Mouse (Mus musculus): ENCODE results near the gene Cep63. TPM values are rescaled to one million over a fixed set of nuclear protein-coding genes. Genes with fewer than 3 reads are reported as not detected.

The Cep63 gene
- total and polyA plus RNA-seq, 3 experiments, result 9.8 to 34.6 (median 15.0) TPM

- no peak for TF ChIP-seq CTCF (IDR thresholded peaks at IDR 0.05; ENCODE audit: low read depth, low read length)
- TF ChIP-seq TAL1 (conservative IDR thresholded peaks at IDR 0.05; ENCODE audit: low read depth, low read length), result no peak
- H3K4me3 ChIP-seq (ENCODE audit: low read depth, low read length), result no peak overlapping the region
- peaks cover 17% of the 10 kb centered on the region for H3K4me1 ChIP-seq (ENCODE audit: insufficient read depth, low read depth, low read length)
- no peaks in the 10 kb centered on the region for H3K9me3 ChIP-seq (replicated peaks)
- H3K36me3 ChIP-seq (replicated peaks), result peaks cover 38% of the 10 kb centered on the region
- DNase-seq (ENCODE audit: low spot score), result no peak
- ATAC-seq (ENCODE audit: extremely low read depth, insufficient number of reproducible peaks, low FRiP score, poor library complexity, severe bottlenecking), result no peak
- H3K27me3 ChIP-seq (ENCODE audit: insufficient read depth, low read length), result no peaks in the 10 kb centered on the region
Measured at GRCm38 (mm10) chr9:102621385-102621784, 4.9 kb downstream of the Cep63 start.

- Histone ChIP-seq H3K27me3 (ENCODE audit: insufficient read depth, low read length) (no peaks in the 10 kb centered on the region), H3K4me3 (ENCODE audit: low read depth, low read length) (no peak overlapping the region), H3K36me3 (replicated peaks) (peaks cover 75% of the 10 kb centered on the region), H3K9me3 (replicated peaks) (no peaks in the 10 kb centered on the region), H3K4me1 (ENCODE audit: insufficient read depth, low read depth, low read length) (no peaks in the 10 kb centered on the region)
- no peak for TF ChIP-seq GATA2 (IDR thresholded peaks at IDR 0.05; ENCODE audit: borderline replicate concordance, low read depth, low read length)
- ATAC-seq (ENCODE audit: extremely low read depth, insufficient number of reproducible peaks, low FRiP score, poor library complexity, severe bottlenecking), result no peak
- DNase-seq (ENCODE audit: low spot score), result no peak
Measured at GRCm38 (mm10) chr9:102616267-102616666, 10.1 kb downstream of the Cep63 start.

GRCm38 (mm10) chr9:102615071-102615470 lies 11.3 kb downstream of the Cep63 start:
- H3K4me3 ChIP-seq (ENCODE audit: low read depth, low read length), result no peak overlapping the region
- no peaks in the 10 kb centered on the region for H3K4me1 ChIP-seq (ENCODE audit: insufficient read depth, low read depth, low read length)
- H3K36me3 ChIP-seq (replicated peaks), result peaks cover 81% of the 10 kb centered on the region
- no peaks in the 10 kb centered on the region for H3K27me3 ChIP-seq (ENCODE audit: insufficient read depth, low read length)
- TF ChIP-seq POLR2AphosphoS5 (IDR thresholded peaks at IDR 0.05; ENCODE audit: insufficient replicate concordance, low read depth, low read length) (no peak), GATA1 (IDR thresholded peaks at IDR 0.05; ENCODE audit: borderline replicate concordance, low read length) (no peak), TAL1 (conservative IDR thresholded peaks at IDR 0.05; ENCODE audit: low read depth, low read length) (no peak), CTCF (IDR thresholded peaks at IDR 0.05; ENCODE audit: low read depth, low read length) (no peak), GATA2 (IDR thresholded peaks at IDR 0.05; ENCODE audit: borderline replicate concordance, low read depth, low read length) (no peak)
- no peak for ATAC-seq (ENCODE audit: extremely low read depth, insufficient number of reproducible peaks, low FRiP score, poor library complexity, severe bottlenecking)
- no peak for DNase-seq (ENCODE audit: low spot score)
- no peaks in the 10 kb centered on the region for H3K9me3 ChIP-seq (replicated peaks)

- Histone ChIP-seq H3K27me3 (ENCODE audit: insufficient read depth, low read length) (no peaks in the 10 kb centered on the region), H3K4me1 (ENCODE audit: insufficient read depth, low read depth, low read length) (no peaks in the 10 kb centered on the region), H3K9me3 (replicated peaks) (no peaks in the 10 kb centered on the region), H3K36me3 (replicated peaks) (peaks cover 61% of the 10 kb centered on the region), H3K4me3 (ENCODE audit: low read depth, low read length) (no peak overlapping the region)
- TF ChIP-seq GATA2 (IDR thresholded peaks at IDR 0.05; ENCODE audit: borderline replicate concordance, low read depth, low read length) (no peak), CTCF (IDR thresholded peaks at IDR 0.05; ENCODE audit: low read depth, low read length) (no peak), GATA1 (IDR thresholded peaks at IDR 0.05; ENCODE audit: borderline replicate concordance, low read length) (no peak)
- DNase-seq (ENCODE audit: low spot score) (no peak), ATAC-seq (ENCODE audit: extremely low read depth, insufficient number of reproducible peaks, low FRiP score, poor library complexity, severe bottlenecking) (no peak)
Measured at GRCm38 (mm10) chr9:102609221-102609620, 17.1 kb downstream of the Cep63 start.

DNA sequence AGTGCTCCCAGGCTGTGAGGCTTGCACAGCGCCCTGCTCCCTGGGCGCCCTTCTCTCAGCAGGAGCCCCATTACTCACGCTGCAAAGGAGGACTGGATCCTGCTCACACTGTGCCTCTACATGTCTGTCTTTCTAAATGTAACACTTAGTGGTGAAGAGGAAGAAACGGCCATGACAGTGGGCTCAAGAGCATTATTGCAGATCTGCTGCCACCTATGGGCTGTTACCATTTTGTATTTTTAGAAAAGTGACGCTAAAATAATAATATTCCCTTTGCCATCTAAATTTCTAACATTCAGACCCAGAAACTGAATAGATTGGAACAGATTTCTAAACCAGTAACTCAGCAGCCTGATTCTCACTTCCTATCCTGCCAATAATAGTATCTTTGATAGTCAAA lies 18.9 kb downstream of the Cep63 start:
- H3K27me3 ChIP-seq (ENCODE audit: insufficient read depth, low read length), result no peaks in the 10 kb centered on the region
- peaks cover 53% of the 10 kb centered on the region for H3K36me3 ChIP-seq (replicated peaks)
- ATAC-seq (ENCODE audit: extremely low read depth, insufficient number of reproducible peaks, low FRiP score, poor library complexity, severe bottlenecking) (no peak), DNase-seq (ENCODE audit: low spot score) (no peak)
- TF ChIP-seq POLR2AphosphoS5 (IDR thresholded peaks at IDR 0.05; ENCODE audit: insufficient replicate concordance, low read depth, low read length), result no peak
- TF ChIP-seq GATA2 (IDR thresholded peaks at IDR 0.05; ENCODE audit: borderline replicate concordance, low read depth, low read length), result no peak
- no peak for TF ChIP-seq CTCF (IDR thresholded peaks at IDR 0.05; ENCODE audit: low read depth, low read length)
- no peak for TF ChIP-seq GATA1 (IDR thresholded peaks at IDR 0.05; ENCODE audit: borderline replicate concordance, low read length)
- no peak for TF ChIP-seq TAL1 (conservative IDR thresholded peaks at IDR 0.05; ENCODE audit: low read depth, low read length)
- no peaks in the 10 kb centered on the region for H3K4me1 ChIP-seq (ENCODE audit: insufficient read depth, low read depth, low read length)
- H3K9me3 ChIP-seq (replicated peaks), result no peaks in the 10 kb centered on the region
- no peak overlapping the region for H3K4me3 ChIP-seq (ENCODE audit: low read depth, low read length)

GRCm38 (mm10) chr9:102605162-102605561 lies 21.2 kb downstream of the Cep63 start:
- Histone ChIP-seq H3K9me3 (replicated peaks) (no peaks in the 10 kb centered on the region), H3K4me3 (ENCODE audit: low read depth, low read length) (no peak overlapping the region), H3K27me3 (ENCODE audit: insufficient read depth, low read length) (no peaks in the 10 kb centered on the region), H3K36me3 (replicated peaks) (peaks cover 55% of the 10 kb centered on the region), H3K4me1 (ENCODE audit: insufficient read depth, low read depth, low read length) (no peaks in the 10 kb centered on the region)
- no peak for TF ChIP-seq TAL1 (conservative IDR thresholded peaks at IDR 0.05; ENCODE audit: low read depth, low read length)
- DNase-seq (ENCODE audit: low spot score) (no peak), ATAC-seq (ENCODE audit: extremely low read depth, insufficient number of reproducible peaks, low FRiP score, poor library complexity, severe bottlenecking) (no peak)

- Histone ChIP-seq H3K36me3 (replicated peaks) (peaks cover 58% of the 10 kb centered on the region), H3K4me1 (ENCODE audit: insufficient read depth, low read depth, low read length) (no peaks in the 10 kb centered on the region), H3K9me3 (replicated peaks) (no peaks in the 10 kb centered on the region), H3K27me3 (ENCODE audit: insufficient read depth, low read length) (no peaks in the 10 kb centered on the region), H3K4me3 (ENCODE audit: low read depth, low read length) (no peak overlapping the region)
- TF ChIP-seq TAL1 (conservative IDR thresholded peaks at IDR 0.05; ENCODE audit: low read depth, low read length) (no peak), CTCF (IDR thresholded peaks at IDR 0.05; ENCODE audit: low read depth, low read length) (no peak), GATA1 (IDR thresholded peaks at IDR 0.05; ENCODE audit: borderline replicate concordance, low read length) (no peak), GATA2 (IDR thresholded peaks at IDR 0.05; ENCODE audit: borderline replicate concordance, low read depth, low read length) (no peak), POLR2AphosphoS5 (IDR thresholded peaks at IDR 0.05; ENCODE audit: insufficient replicate concordance, low read depth, low read length) (no peak)
- ATAC-seq (ENCODE audit: extremely low read depth, insufficient number of reproducible peaks, low FRiP score, poor library complexity, severe bottlenecking) (no peak), DNase-seq (ENCODE audit: low spot score) (no peak)
Measured at GRCm38 (mm10) chr9:102601666-102602065, 24.7 kb downstream of the Cep63 start.
